Mouse (Mus musculus) adrenal gland, postnatal 14 days (tissue): ENCODE data around the gene Ankrd23. TPM values are rescaled to one million over a fixed set of nuclear protein-coding genes. Genes with fewer than 3 reads are reported as not detected.

Source experiments
- DNase-seq: peaks from one replicate; pipeline ENCODE4 v3.0.0; 2021; ENCODE audit warnings: mixed read lengths
- total RNA-seq: library from RNA; stranded (reverse); gene quantifications from 2 replicates; pipeline ENCODE4 v1.2.3, GENCODE M21; 2021

The Ankrd23 gene
- total RNA-seq, 1 experiment from 2014 or later: 9.7 TPM

GRCm38 (mm10) chr1:36545845-36546600 is 9.3 kb upstream of the Ankrd23 start:
- DNase-seq: no peak

- DNase-seq: no peak
Observed at GRCm38 (mm10) chr1:36545382-36545781, 8.7 kb upstream of the Ankrd23 start.

- DNase-seq: no peak
Observed at GRCm38 (mm10) chr1:36542925-36543324, 6.2 kb upstream of the Ankrd23 start.

GRCm38 (mm10) chr1:36541844-36542243 is 5.2 kb upstream of the Ankrd23 start:
- DNase-seq: no peak

GRCm38 (mm10) chr1:36540807-36541206 is 4.1 kb upstream of the Ankrd23 start:
- DNase-seq: no peak

- DNase-seq: no peak
Observed at GRCm38 (mm10) chr1:36540132-36540531, 3.4 kb upstream of the Ankrd23 start.

GRCm38 (mm10) chr1:36539186-36539585 is 2.5 kb upstream of the Ankrd23 start, which contains the start of gene Gm42417:
Gm42417 (minus strand) TSS chr1:36539429.
- DNase-seq: peak; percentile 94

GRCm38 (mm10) chr1:36538727-36539126 is 2.0 kb upstream of the Ankrd23 start:
- DNase-seq: no peak

GRCm38 (mm10) chr1:36536397-36536728 is 320 bp downstream of the Ankrd23 start:
- no peak for DNase-seq

- DNase-seq: peak; percentile 82
Observed at GRCm38 (mm10) chr1:36535477-36536396, 946 bp downstream of the Ankrd23 start.

GRCm38 (mm10) chr1:36534595-36535058 is 2.1 kb downstream of the Ankrd23 start:
- no peak for DNase-seq

- DNase-seq: no peak
Observed at GRCm38 (mm10) chr1:36533546-36533945, 3.1 kb downstream of the Ankrd23 start.

- no peak for DNase-seq
Observed at GRCm38 (mm10) chr1:36531461-36531860, 5.2 kb downstream of the Ankrd23 start.

GRCm38 (mm10) chr1:36530962-36531361 is 5.7 kb downstream of the Ankrd23 start:
- DNase-seq: peak; percentile 46

GRCm38 (mm10) chr1:36530485-36530884 is 6.2 kb downstream of the Ankrd23 start:
- DNase-seq: no peak

- DNase-seq: no peak
Observed at GRCm38 (mm10) chr1:36529875-36530274, 6.8 kb downstream of the Ankrd23 start.

- DNase-seq: no peak
Observed at GRCm38 (mm10) chr1:36529274-36529673, 7.4 kb downstream of the Ankrd23 start.

- peak; percentile 45 for DNase-seq
Observed at GRCm38 (mm10) chr1:36528351-36528750, 8.3 kb downstream of the Ankrd23 start.

GRCm38 (mm10) chr1:36526903-36527302 is 9.8 kb downstream of the Ankrd23 start:
- no peak for DNase-seq

- no peak for DNase-seq
Observed at GRCm38 (mm10) chr1:36525774-36526173, 10.9 kb downstream of the Ankrd23 start.

GRCm38 (mm10) chr1:36524058-36524457 is 12.6 kb downstream of the Ankrd23 start:
- no peak for DNase-seq

- no peak for DNase-seq
Observed at GRCm38 (mm10) chr1:36523332-36524013, 13.2 kb downstream of the Ankrd23 start.

- DNase-seq: no peak
Observed at GRCm38 (mm10) chr1:36522210-36522609, 14.5 kb downstream of the Ankrd23 start.
